Mouse (Mus musculus): ENCODE results near the gene Card6. TPM values are rescaled to one million over a fixed set of nuclear protein-coding genes. Genes with fewer than 3 reads are reported as not detected.

The Card6 gene
- total and polyA plus RNA-seq, 3 experiments: 0.08 to 0.13 TPM; not detected in 1

DNA sequence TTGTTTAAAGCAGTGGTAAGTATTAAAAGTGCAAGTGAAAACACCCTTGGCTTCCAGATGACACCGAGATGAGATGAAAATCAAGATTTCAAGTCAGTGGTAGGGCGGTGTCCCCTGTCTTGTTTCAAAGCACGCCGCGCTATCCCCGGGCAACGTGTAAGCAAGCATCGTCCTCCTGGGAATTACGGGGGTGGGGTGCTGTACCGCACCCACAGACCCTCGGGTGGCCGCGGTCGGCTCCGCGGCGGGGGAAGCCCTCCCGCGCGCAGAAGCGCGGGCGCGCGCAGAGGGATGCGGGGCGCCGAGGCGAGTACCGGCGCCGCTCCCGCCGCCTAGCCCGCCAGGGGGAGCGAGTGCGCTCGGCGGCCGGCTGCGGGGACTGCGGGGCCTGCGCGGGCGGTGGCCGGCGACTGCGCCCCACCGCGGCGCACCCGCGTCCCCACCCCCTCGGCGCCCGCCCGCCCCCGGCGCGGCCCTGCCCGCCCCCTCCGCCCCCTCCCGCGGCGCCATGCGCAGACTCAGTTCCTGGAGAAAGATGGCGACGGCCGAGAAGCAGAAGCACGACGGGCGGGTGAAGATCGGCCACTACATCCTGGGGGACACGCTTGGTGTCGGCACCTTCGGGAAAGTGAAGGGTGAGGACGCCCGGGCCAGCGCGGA lies 35.2 kb upstream of the Card6 start, which contains the start of gene Prkaa1:
Gene Prkaa1 (plus strand): TSS at position 501 of the 660 bp plus-strand sequence.
- peak; percentile 76 for DNase-seq (ENCODE audit: low read depth, low spot score)
- H3K27me3 ChIP-seq (ENCODE audit: control insufficient read depth in 1 of 2, insufficient read depth in 2 of 2, low read length in 2 of 2): no peaks in the 10 kb centered on the region
- H3K36me3 ChIP-seq (ENCODE audit: control insufficient read depth in 1 of 2, insufficient read depth in 2 of 2, low read length in 2 of 2): peaks cover 0 to 33% of the 10 kb centered on the region in 2 experiments; a peak in 2 of 4 replicates
- H3K4me3 ChIP-seq (ENCODE audit: control insufficient read depth in 1 of 2, insufficient read depth in 1 of 2, low read depth in 2 of 2, low read length in 2 of 2): peak within 1 kb of the TSS; percentile 77 to 84
- H3K79me2 ChIP-seq (ENCODE audit: control insufficient read depth, insufficient read depth, low read length, poor library complexity): peaks cover 40% of the 10 kb centered on the region
- H3K9ac ChIP-seq (ENCODE audit: control insufficient read depth, low read depth, low read length, poor library complexity, severe bottlenecking): peak within 1 kb of the TSS; percentile 95
- peaks cover 17 to 24% of the 10 kb centered on the region in 2 experiments for H3K4me1 ChIP-seq (ENCODE audit: control insufficient read depth in 1 of 2, insufficient read depth in 2 of 2, low read length in 2 of 2)
- H3K9me3 ChIP-seq (replicated peaks; ENCODE audit: insufficient read depth, low read length): no peaks in the 10 kb centered on the region
- peak within 1 kb of the TSS; percentile 68 for H3K27ac ChIP-seq (ENCODE audit: control insufficient read depth, low read depth, low read length)
- TF ChIP-seq ZKSCAN1 (IDR thresholded peaks at IDR 0.05; ENCODE audit: low read depth, low read length): no peak
- TF ChIP-seq E2F4 (IDR thresholded peaks at IDR 0.05; ENCODE audit: borderline replicate concordance, low read depth, low read length): no peak
- TF ChIP-seq GATA1 (IDR thresholded peaks at IDR 0.05; ENCODE audit: low read depth, low read length): 0 out of 2 replicates have a peak, but pooled peaks have one; percentile 26
- no peak for TF ChIP-seq ZC3H11A (IDR thresholded peaks at IDR 0.05; ENCODE audit: low read depth, low read length)
- no peak for TF ChIP-seq CHD2 (IDR thresholded peaks at IDR 0.05; ENCODE audit: low read length)
- no peak for TF ChIP-seq MYB (IDR thresholded peaks at IDR 0.05; ENCODE audit: low read depth, low read length)
- peak; percentile 39 for TF ChIP-seq TCF12 (IDR thresholded peaks at IDR 0.05; ENCODE audit: low read depth, low read length)
- no peak for TF ChIP-seq ETS1 (IDR thresholded peaks at IDR 0.05; ENCODE audit: low read depth, low read length)
- no peak for TF ChIP-seq RAD21 (IDR thresholded peaks at IDR 0.05; ENCODE audit: low read depth, low read length)
- no peak for TF ChIP-seq USF2 (IDR thresholded peaks at IDR 0.05; ENCODE audit: borderline replicate concordance in 1 of 2, insufficient read depth in 1 of 2, low read depth in 1 of 2, low read length in 2 of 2)
- no peak for TF ChIP-seq KAT2A (conservative IDR thresholded peaks at IDR 0.05; ENCODE audit: low read depth, low read length)
- peak; percentile 47; the same call in 1 of the 2 replicates for TF ChIP-seq HCFC1 (IDR thresholded peaks at IDR 0.05; ENCODE audit: low read depth, low read length)
- TF ChIP-seq CTCF (IDR thresholded peaks at IDR 0.05 in 2 of 3, conservative IDR thresholded peaks at IDR 0.05 in 1 of 3; ENCODE audit: control insufficient read depth in 1 of 3, insufficient read depth in 1 of 3, low read depth in 2 of 3, low read length in 3 of 3, poor library complexity in 1 of 3, severe bottlenecking in 1 of 3): peak in 2 of 3 experiments; percentile 27 to 55; a peak in 4 of 6 replicates
- TF ChIP-seq GABPA (IDR thresholded peaks at IDR 0.05; ENCODE audit: low read depth, low read length): no peak
- TF ChIP-seq ELF1 (IDR thresholded peaks at IDR 0.05; ENCODE audit: low read depth, low read length): peak; percentile 58; the same call in 1 of the 2 replicates
- 0 out of 2 replicates have a peak, but pooled peaks have one; percentile 22 for TF ChIP-seq MAX (IDR thresholded peaks at IDR 0.05; ENCODE audit: low read length)
- TF ChIP-seq USF1 (IDR thresholded peaks at IDR 0.05; ENCODE audit: low read depth, low read length): no peak
- no peak for TF ChIP-seq TBP (IDR thresholded peaks at IDR 0.05; ENCODE audit: low read depth, low read length)
- peak; percentile 35; the same call in 1 of the 2 replicates for TF ChIP-seq MAZ (IDR thresholded peaks at IDR 0.05; ENCODE audit: low read depth, low read length)
- no peak for TF ChIP-seq MXI1 (IDR thresholded peaks at IDR 0.05; ENCODE audit: low read depth, low read length)
- TF ChIP-seq SMC3 (IDR thresholded peaks at IDR 0.05; ENCODE audit: low read depth, low read length): no peak
- no peak for TF ChIP-seq JUND (IDR thresholded peaks at IDR 0.05; ENCODE audit: low read depth, low read length)
- TF ChIP-seq MAFK (IDR thresholded peaks at IDR 0.05; ENCODE audit: borderline replicate concordance, low read depth, low read length): no peak
- peak; percentile 69 for TF ChIP-seq NELFE (IDR thresholded peaks at IDR 0.05; ENCODE audit: low read depth, low read length)
- TF ChIP-seq SIN3A (IDR thresholded peaks at IDR 0.05; ENCODE audit: low read length): peak; percentile 17; the same call in 1 of the 2 replicates
- TF ChIP-seq BHLHE40 (IDR thresholded peaks at IDR 0.05; ENCODE audit: borderline replicate concordance, low read depth, low read length): no peak
- TF ChIP-seq POLR2AphosphoS5 (IDR thresholded peaks at IDR 0.05; ENCODE audit: borderline replicate concordance, low read depth, low read length): no peak
- no peak; the same call in 1 of the 2 replicates for TF ChIP-seq CHD1 (IDR thresholded peaks at IDR 0.05; ENCODE audit: low read depth, low read length)
- TF ChIP-seq RCOR1 (IDR thresholded peaks at IDR 0.05; ENCODE audit: low read depth, low read length): no peak
- peak; percentile 67 to 75; a peak in 2 of 4 replicates for TF ChIP-seq POLR2A (IDR thresholded peaks at IDR 0.05; ENCODE audit: control insufficient read depth in 1 of 2, insufficient read depth in 1 of 2, low read depth in 1 of 2, low read length in 2 of 2, poor library complexity in 1 of 2)
- TF ChIP-seq MEF2A (IDR thresholded peaks at IDR 0.05; ENCODE audit: extremely low read depth, insufficient replicate concordance, low read depth, low read length, poor library complexity, severe bottlenecking): no peak
- TF ChIP-seq EP300 (IDR thresholded peaks at IDR 0.05; ENCODE audit: low read depth in 1 of 2, low read length in 2 of 2): no peak
- no peak for TF ChIP-seq ZMIZ1 (IDR thresholded peaks at IDR 0.05; ENCODE audit: low read depth, low read length)
- TF ChIP-seq NRF1 (IDR thresholded peaks at IDR 0.05; ENCODE audit: insufficient read depth, low read depth, low read length, poor library complexity, severe bottlenecking): peak; percentile 63
- TF ChIP-seq ZNF384 (IDR thresholded peaks at IDR 0.05; ENCODE audit: low read depth, low read length): no peak
- no peak for TF ChIP-seq MYC (IDR thresholded peaks at IDR 0.05; ENCODE audit: low read depth, low read length)

Data from MEL (cell line).